Mouse (Mus musculus) heart, adult 2 months (tissue): ENCODE measurements around the gene Pde8b.

ENCODE experiments used
- CTCF ChIP-seq: fragments of 200-600 bp; IDR thresholded peaks from 2 replicates; pipeline ENCODE4 v1.8.1; 2022; ENCODE audit warnings: antibody characterized with exemption, mild to moderate bottlenecking, moderate library complexity
- EP300 ChIP-seq: fragments of 200-500 bp; IDR thresholded peaks from 2 replicates; pipeline ENCODE4 v1.6.1; 2011; ENCODE audit warnings: low read depth, low read length, control low read depth; ENCODE audit not compliant: insufficient read depth
- POLR2A ChIP-seq: fragments of 200-500 bp; IDR thresholded peaks from 2 replicates; pipeline ENCODE4 v1.6.1; 2011; ENCODE audit warnings: mild to moderate bottlenecking, low read depth, low read length, control low read depth; ENCODE audit not compliant: insufficient read depth

- TF ChIP-seq POLR2A (no peak), EP300 (0 out of 2 replicates have a peak, but pooled peaks have one; percentile 25), CTCF (no peak; the same call in 1 of the 2 replicates)
Measured at GRCm38 (mm10) chr13:94976219-94977186, 273.6 kb downstream of the Pde8b start, which contains the start of gene Wdr41.
